Mouse (Mus musculus): ENCODE results near the gene Grik4.

- TF ChIP-seq CTCF (IDR thresholded peaks at IDR 0.05; ENCODE audit: borderline replicate concordance, extremely low read depth, insufficient read depth, insufficient read length) (no peak), POLR2A (IDR thresholded peaks at IDR 0.05; ENCODE audit: borderline replicate concordance, extremely low read depth, insufficient read depth, insufficient read length, poor library complexity, severe bottlenecking) (no peak)
These were observed 217.1 kb downstream of the Grik4 start for GRCm38 (mm10) chr9:42727186-42727585.

Measured in brain, embryonic 14.5 days (tissue).